Mouse (Mus musculus) cerebellum, adult 9-10 months (tissue): ENCODE measurements at regions not wholly inside any gene's neighbourhood (a gene's known extent, or its start where the extent isn't known, plus 50 kb on each side); places are given as distances from the start of the nearest gene placed in this dataset.

Experiments
- DNase-seq: peaks from one replicate; pipeline ENCODE4 v3.0.0; 2022

DNA sequence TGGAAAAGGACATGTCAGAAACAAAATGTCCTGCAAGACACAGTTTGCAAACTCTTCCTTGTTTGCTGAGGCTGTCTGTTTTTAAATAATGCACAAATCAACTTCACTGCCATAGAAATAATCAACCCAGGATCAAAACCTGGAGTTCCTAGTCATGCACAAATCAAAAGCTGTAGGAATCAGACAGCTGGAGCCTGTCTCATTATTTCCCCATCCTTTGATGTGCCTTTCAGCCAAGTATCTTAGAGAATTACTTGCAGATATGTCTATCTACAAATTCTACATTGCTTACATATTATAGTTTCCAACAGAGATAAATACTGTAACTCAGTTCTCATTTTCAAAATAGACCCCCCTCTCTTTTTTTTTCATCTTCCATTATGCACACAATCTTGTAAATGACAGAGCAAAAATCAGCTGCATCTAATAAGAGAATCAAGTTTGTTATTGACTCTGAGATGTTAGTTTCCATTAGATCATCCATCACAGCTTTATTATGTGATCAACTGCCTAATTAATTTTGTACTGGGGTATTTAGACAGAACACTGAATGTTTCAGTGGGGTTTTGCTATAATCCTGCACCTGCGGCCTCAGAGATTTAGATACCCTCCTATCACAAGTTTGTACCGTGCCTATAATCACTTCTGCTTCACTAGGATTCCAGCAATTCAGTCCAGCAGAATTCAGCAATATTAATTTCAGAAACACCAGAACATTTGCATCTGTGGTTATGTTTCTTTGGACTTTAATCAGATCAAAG lies 798.9 kb upstream of the Tenm2 start:
- no peak for DNase-seq

- DNase-seq, result no peak
Measured at GRCm38 (mm10) chr11:38021704-38022103, 785.9 kb upstream of the Tenm2 start.

DNA sequence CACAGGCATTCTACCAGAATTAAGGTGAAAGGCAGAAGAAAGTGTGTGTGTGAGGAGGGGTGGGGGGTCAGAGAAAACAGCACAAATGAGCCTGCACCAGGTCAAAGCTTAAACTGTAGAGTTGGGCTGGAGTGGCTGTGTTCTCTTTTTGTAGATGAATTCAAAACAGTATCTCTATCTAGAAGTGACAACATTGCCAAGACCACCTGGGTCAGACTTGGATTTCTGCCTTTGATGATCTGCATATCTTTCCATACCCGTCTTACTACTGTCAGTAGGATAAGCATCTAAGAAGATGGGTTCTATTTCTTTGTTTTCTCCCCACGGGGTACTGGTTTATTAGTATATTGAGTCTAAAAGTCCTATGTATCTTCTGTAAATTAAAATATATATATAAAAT lies 742.4 kb upstream of the Tenm2 start:
- DNase-seq, result no peak

DNA sequence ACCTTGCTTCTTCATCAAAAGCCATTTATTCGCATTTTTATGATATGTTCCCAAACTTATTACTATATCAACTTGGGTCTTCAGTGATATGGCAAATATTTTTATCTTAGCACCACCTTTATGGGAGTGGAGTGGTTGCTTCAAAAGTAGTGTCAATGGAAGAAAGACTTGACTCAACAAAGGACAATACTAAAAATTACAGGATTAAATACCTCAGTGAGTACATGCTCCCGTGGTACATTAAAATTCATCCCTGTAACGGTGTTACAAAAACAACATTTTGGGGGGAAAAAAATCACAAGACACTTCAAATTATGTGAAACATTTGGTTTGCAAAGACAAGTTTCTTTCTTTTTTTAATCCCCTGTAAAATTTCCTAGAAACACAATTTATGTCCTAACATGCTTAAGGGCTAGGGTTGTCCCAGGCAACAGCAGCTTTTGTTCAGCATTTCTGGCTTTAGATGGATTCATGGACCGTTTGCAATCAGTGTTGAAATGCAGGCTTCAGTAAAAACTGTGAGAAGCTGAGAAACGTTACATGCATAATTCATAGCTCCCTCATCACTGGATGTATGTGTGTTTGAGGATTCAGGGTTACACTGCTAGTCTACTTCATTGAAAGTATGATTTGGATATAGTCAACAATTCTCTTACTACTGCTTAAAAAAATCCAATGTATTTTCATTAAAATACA lies 700.8 kb upstream of the Tenm2 start:
- DNase-seq, result no peak

DNA sequence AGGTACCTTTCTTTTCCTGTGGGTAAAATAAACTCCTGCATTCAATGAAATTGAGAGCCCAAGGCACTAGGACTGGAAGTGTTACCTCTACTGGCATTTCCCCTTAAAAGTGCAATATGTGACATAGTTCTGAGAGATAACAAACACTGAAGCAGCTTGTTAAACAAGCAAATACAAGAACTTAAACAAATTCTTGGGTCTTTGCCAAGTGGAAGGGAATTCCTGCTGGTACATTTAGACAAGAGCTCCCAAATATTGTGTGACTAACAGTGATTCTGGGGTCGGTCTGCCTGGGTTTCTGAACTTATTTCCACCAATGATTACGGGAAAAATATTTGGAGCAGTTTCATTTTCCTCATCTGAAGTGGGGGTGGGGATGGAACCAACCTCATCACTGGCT lies 677.4 kb upstream of the Tenm2 start:
- no peak for DNase-seq

GRCm38 (mm10) chr11:37904991-37905390 lies 669.2 kb upstream of the Tenm2 start:
- DNase-seq, result no peak

- DNase-seq, result no peak
Measured at GRCm38 (mm10) chr11:37897713-37898112, 661.9 kb upstream of the Tenm2 start.

DNA sequence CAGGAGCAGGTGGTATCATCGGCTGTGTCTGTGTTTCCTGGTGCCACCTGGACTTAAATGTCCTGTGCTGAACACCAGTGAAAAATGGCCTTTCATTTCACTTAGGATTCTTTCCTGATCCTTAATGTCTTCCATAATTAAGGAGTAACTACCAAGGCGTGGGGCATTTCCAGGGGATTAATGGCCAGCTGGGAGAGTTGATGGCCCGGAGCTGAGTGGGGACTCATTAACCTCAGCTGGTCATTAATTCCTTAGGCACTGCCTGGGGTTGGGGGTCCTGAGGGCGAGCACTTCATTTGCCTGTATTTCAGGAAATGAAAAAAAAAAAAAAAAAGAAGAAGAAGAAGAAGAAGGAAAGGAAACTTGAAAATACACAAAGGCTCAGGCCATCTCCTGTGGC lies 647.0 kb upstream of the Tenm2 start:
- DNase-seq, result no peak

DNA sequence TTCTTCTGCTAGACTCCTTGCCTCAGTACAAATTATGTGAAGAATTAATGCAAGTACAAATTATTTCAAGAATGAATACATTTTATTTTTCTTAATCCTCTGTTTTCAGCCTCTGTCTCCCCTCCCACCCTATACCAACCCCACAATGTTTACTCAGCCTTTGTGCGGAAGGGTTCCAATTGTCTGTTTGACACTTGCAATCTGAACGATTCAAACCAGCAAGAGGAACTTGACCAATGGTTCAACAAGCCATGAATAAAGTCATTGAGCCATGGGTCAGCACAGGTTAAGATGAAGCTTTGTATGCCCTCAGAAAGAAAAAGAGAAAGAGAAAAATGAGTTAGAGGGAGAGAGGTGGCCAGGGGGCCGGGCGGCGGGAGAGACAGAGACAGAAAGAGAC lies 601.5 kb upstream of the Tenm2 start:
- DNase-seq, result no peak

- no peak for DNase-seq
Measured at GRCm38 (mm10) chr11:37830975-37831374, 595.2 kb upstream of the Tenm2 start.

GRCm38 (mm10) chr11:37806761-37807160 lies 571.0 kb upstream of the Tenm2 start:
- DNase-seq, result no peak

- DNase-seq, result no peak
Measured at GRCm38 (mm10) chr11:37798783-37799318, 563.1 kb upstream of the Tenm2 start.

GRCm38 (mm10) chr11:37772481-37773089 lies 536.8 kb upstream of the Tenm2 start:
- DNase-seq, result no peak

DNA sequence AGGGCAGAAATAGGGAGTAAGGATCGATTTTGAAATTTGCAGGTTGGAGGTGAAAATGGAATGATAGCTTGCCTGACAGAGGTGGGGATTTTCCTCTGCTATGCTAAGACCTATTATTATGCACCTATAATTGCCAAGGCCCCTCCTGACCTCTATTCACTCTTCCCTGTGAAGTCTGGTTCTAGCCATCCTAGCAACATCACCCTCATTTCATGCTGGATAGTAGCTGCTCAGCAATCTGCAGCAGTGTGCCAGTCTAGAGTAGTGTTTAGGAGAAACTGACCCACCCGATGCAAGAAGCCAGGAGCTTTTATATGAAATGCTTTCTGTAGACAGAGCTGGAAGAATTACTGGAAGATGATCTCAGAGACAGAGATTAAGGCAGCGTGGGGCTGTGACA lies 535.1 kb upstream of the Tenm2 start:
- DNase-seq, result no peak

GRCm38 (mm10) chr11:37768121-37768520 lies 532.4 kb upstream of the Tenm2 start:
- no peak for DNase-seq

GRCm38 (mm10) chr11:37735992-37736391 lies 500.2 kb upstream of the Tenm2 start:
- DNase-seq, result no peak

DNA sequence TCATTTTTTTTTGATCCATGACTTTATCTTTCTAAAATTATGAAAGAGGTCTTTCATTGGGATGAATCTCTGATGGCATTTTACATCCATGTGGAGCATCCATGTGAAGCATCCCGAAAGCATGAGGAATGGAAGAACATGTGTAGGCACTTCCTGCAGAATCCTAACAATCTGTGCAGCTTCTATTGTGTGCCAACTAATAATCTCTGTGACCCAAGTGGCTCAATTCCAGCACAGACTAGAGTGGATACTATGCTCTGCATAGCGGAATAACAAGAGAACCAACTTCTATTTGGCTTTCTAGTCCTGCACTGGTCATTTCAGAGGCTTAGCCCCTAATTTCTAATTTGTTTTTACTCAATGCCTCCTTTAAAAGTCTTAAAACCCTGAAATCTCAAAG lies 499.7 kb upstream of the Tenm2 start:
- no peak for DNase-seq

- DNase-seq, result no peak
Measured at GRCm38 (mm10) chr11:37696981-37697380, 461.2 kb upstream of the Tenm2 start.

GRCm38 (mm10) chr11:37678484-37679193 lies 442.9 kb upstream of the Tenm2 start:
- no peak for DNase-seq

- no peak for DNase-seq
Measured at GRCm38 (mm10) chr11:37671320-37671719, 435.6 kb upstream of the Tenm2 start.

DNA sequence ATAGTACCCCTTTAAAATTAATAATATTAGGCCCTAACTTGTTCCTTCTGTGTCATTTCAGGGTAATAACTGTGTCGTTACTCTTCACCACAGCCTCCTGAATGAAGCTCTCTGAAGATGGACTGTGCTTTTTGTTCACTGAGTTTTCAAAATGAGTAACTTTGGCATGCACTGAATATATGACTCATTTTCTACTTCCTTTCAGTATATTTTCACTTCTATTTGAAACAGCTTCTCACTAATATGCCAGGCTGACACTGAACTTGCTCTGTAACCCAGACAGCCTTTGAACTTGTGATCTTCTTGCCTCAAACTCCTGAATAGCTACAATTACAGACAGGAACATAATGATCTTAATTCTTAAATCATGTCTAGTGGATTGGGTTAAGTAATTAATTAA lies 431.2 kb upstream of the Tenm2 start:
- DNase-seq, result no peak

- DNase-seq, result no peak
Measured at GRCm38 (mm10) chr11:37650095-37650494, 414.3 kb upstream of the Tenm2 start.

- DNase-seq, result no peak
Measured at GRCm38 (mm10) chr11:37623290-37623689, 387.5 kb upstream of the Tenm2 start.
